Mouse (Mus musculus) lung, embryonic 16.5 days (tissue): ENCODE results near the gene Tgfbr2. TPM values are rescaled to one million over a fixed set of nuclear protein-coding genes. Genes with fewer than 3 reads are reported as not detected.

Source experiments
- ATAC-seq: fragments of 200-750 bp; cut with Nextera tagmentation; 2 replicates; pipeline ENCODE4 v1.8.0; 2017; ENCODE audit warnings: low read depth, mild to moderate bottlenecking, moderate library complexity
- H3K27ac ChIP-seq: fragments of 300-500 bp; sonication (generic); 2 replicates; pipeline ENCODE4 v1.5.1; 2014; ENCODE audit warnings: mild to moderate bottlenecking, control low read depth, low read length
- H3K27me3 ChIP-seq: fragments of 300-500 bp; sonication (generic); 2 replicates; pipeline ENCODE4 v1.6.1; 2014; ENCODE audit warnings: low read depth, low read length, mixed read lengths; ENCODE audit not compliant: control insufficient read depth, insufficient read depth
- H3K36me3 ChIP-seq: fragments of 300-500 bp; sonication (generic); 2 replicates; pipeline ENCODE4 v1.6.1; 2014; ENCODE audit warnings: low read length; ENCODE audit not compliant: control insufficient read depth, insufficient read depth
- H3K4me1 ChIP-seq: fragments of 300-500 bp; sonication (generic); replicated peaks from 2 replicates; pipeline ENCODE4 v1.6.1; 2014; ENCODE audit warnings: low read length, mixed read lengths; ENCODE audit not compliant: control insufficient read depth, insufficient read depth
- H3K4me2 ChIP-seq: fragments of 300-500 bp; sonication (generic); 2 replicates; pipeline ENCODE4 v1.6.1; 2014; ENCODE audit warnings: low read depth, low read length, control low read depth
- H3K4me3 ChIP-seq: fragments of 300-500 bp; sonication (generic); 2 replicates; pipeline ENCODE4 v1.5.1; 2014; ENCODE audit warnings: mild to moderate bottlenecking, low read length, control low read depth
- H3K9ac ChIP-seq: fragments of 300-500 bp; sonication (generic); 2 replicates; pipeline ENCODE4 v1.6.1; 2014; ENCODE audit warnings: low read length, control low read depth
- H3K9me3 ChIP-seq: fragments of 300-500 bp; sonication (generic); 2 replicates; pipeline ENCODE4 v1.6.1; 2016; ENCODE audit warnings: low read length; ENCODE audit not compliant: control insufficient read depth
- WGBS: fragments of 180-500 bp; shearing (Covaris S2); extraction: QIAGEN DNeasy Blood & Tissue Kit; methylation state at CpG from one replicate; pipeline ENCODE4 v1.1.7; 2014; 5-methylcytosine and 5-hydroxymethylcytosine counted together
- polyA plus RNA-seq: library from polyadenylated mRNA; unstranded; fragments of >200 nt; fragmentation: Nextera tagmentation; extraction: Ambion mirVana; gene quantifications from 2 replicates; pipeline ENCODE4 v1.2.1, GENCODE M21; 2015

The Tgfbr2 gene
- polyA plus RNA-seq, 1 experiment from 2014 or later, result 58.0 TPM

- H3K4me3 ChIP-seq, result no peak overlapping the region
- ATAC-seq, result no peak
- H3K4me1 ChIP-seq, result peaks cover 11% of the 10 kb centered on the region
- H3K27ac ChIP-seq, result no peak overlapping the region
- no peak overlapping the region for H3K9ac ChIP-seq
- no peaks in the 10 kb centered on the region for H3K36me3 ChIP-seq
- H3K27me3 ChIP-seq, result no peaks in the 10 kb centered on the region
- no peak overlapping the region for H3K4me2 ChIP-seq
- 66% methylated on average over 9 of the region's 9 CpGs for WGBS
- no peaks in the 10 kb centered on the region for H3K9me3 ChIP-seq
Measured at GRCm38 (mm10) chr9:116198488-116198887, 23.3 kb upstream of the Tgfbr2 start.

DNA sequence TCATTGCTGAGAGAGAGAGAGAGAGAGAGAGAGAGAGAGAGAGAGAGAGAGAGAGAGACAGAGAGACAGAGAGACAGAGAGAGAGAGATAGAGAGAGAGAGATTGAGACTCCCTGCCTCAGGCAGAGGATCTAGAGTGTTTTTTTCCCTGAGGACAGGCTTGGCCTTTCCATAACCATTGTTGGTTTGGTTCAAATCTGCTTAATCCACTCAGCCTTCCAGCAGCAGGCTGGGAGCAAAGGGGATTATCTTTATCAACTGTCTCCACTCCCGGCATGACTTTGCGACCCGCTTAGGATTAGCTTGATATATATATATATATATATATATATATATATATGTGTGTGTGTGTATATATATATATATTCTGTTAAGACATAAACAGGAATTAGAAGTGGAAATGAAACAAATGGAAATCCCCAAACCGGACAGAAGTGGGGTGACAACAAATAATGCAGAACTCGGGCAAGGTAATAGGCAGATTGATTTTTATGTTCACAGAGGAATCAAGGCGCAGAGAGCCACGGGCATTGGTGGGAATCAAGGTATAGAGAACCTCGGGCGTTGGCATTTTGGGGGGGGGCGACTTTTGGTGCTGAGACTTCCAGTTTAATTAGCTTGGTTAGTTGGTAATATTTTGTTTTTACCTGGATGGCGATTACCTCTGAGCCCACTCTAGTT, 22.5 kb upstream of the Tgfbr2 start:
- H3K36me3 ChIP-seq, result no peaks in the 10 kb centered on the region
- H3K27me3 ChIP-seq, result no peaks in the 10 kb centered on the region
- WGBS, result 83% methylated on average over 11 of the region's 11 CpGs
- peaks cover 11% of the 10 kb centered on the region for H3K4me1 ChIP-seq
- no peak overlapping the region for H3K27ac ChIP-seq
- no peak overlapping the region for H3K9ac ChIP-seq
- H3K4me2 ChIP-seq, result no peak overlapping the region
- no peak overlapping the region for H3K4me3 ChIP-seq
- no peaks in the 10 kb centered on the region for H3K9me3 ChIP-seq
- no peak for ATAC-seq

DNA sequence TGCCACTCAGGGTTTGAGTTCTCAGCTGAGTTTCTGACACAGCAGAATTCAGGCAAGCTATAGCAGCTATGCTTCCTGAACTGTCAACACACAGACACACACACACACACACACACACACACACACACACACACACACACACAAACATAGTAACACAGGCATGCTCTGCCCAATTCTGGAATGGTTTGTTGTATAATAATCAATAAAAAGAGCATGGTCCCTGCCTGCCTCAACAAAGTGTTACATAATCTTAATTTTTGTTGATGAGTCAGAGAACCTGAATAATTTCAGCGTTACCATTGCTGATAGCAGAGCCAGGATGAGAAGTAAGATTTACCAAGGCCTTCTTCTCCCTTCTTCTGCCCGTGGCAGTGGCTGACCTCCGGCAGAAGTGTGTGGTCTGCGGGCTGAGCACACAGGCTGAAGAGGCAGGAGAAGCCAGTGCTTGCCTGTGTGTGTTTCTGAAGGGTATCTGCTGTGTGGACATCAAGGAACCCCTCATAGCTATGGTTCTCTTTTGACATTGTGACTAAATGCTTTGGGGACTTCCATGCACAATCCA, 18.8 kb upstream of the Tgfbr2 start:
- no peak for ATAC-seq
- H3K27ac ChIP-seq, result peak overlapping the region; percentile 8
- no peak overlapping the region for H3K4me3 ChIP-seq
- peaks cover 8% of the 10 kb centered on the region for H3K4me1 ChIP-seq
- H3K4me2 ChIP-seq, result no peak overlapping the region
- 44% methylated on average over 4 of the region's 4 CpGs for WGBS
- H3K27me3 ChIP-seq, result no peaks in the 10 kb centered on the region
- no peaks in the 10 kb centered on the region for H3K36me3 ChIP-seq
- H3K9ac ChIP-seq, result no peak overlapping the region
- no peaks in the 10 kb centered on the region for H3K9me3 ChIP-seq

GRCm38 (mm10) chr9:116193535-116193881, 18.3 kb upstream of the Tgfbr2 start:
- Histone ChIP-seq H3K4me1 (peaks cover 8% of the 10 kb centered on the region), H3K4me3 (no peak overlapping the region), H3K4me2 (no peak overlapping the region), H3K36me3 (no peaks in the 10 kb centered on the region), H3K27ac (no peak overlapping the region), H3K9ac (no peak overlapping the region), H3K9me3 (no peaks in the 10 kb centered on the region), H3K27me3 (no peaks in the 10 kb centered on the region)
- WGBS, result 70% methylated on average over 1 of the region's 1 CpGs
- no peak for ATAC-seq

DNA sequence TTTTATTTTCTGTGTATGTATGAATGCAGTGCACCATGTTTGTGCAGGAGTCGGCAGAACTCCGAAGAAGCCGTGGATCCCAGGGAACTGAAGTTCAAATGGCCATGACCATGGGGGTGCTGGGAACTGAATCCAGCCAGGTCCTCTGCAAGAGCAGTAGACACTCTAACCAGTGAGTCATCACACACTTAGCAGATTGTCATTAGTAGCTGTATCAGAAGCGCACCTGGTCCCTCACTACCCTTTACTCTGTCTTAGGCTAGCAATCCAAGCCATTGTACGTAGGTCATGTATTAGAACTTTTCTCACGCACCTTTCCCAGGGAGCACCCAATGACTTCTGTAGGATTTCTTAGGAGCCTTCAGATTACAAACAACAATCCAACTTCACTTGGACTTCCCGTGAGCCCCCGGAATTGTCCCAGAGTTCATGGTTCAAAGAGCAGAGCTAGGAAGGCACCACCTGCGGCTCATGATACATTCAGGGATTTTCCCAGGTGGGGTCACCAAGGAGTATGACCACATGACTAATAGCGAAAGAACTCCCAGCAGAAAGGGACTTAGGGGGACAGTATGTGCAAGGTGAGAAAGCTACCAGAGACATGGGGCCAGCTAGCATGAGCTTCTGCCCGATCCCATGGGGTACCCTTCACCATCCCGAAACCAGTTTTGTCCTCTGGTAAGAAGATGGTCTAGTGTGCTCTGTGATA, 17.8 kb upstream of the Tgfbr2 start:
- Histone ChIP-seq H3K9me3 (no peaks in the 10 kb centered on the region), H3K27me3 (no peaks in the 10 kb centered on the region), H3K4me1 (peaks cover 8% of the 10 kb centered on the region), H3K36me3 (no peaks in the 10 kb centered on the region), H3K4me2 (no peak overlapping the region), H3K27ac (no peak overlapping the region), H3K4me3 (no peak overlapping the region), H3K9ac (no peak overlapping the region)
- ATAC-seq, result no peak
- WGBS, result 94% methylated on average over 12 of the region's 12 CpGs

DNA sequence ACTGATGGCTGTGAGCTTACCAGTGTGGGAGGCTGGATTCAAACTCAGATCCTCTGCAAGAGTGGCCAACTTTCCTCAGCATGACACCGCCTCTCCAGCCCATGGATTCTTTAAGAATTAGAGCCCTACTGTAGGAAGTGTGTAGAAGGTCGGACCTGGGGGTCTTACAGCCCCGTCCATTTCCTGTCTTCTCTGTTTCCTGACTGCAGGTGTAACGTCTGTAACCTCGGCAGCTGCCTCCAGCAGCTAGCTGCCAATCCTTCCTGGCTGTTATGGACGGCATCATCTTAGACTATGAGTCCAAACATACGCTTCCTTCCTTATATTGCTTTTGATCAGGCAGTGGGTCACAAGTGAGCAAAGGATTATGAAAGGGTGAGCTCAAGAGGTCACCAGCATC, 17.1 kb upstream of the Tgfbr2 start:
- WGBS, result 54% methylated on average over 7 of the region's 7 CpGs
- ATAC-seq, result no peak
- no peak overlapping the region for H3K9ac ChIP-seq
- no peak overlapping the region for H3K4me2 ChIP-seq
- no peak overlapping the region for H3K27ac ChIP-seq
- H3K36me3 ChIP-seq, result no peaks in the 10 kb centered on the region
- no peaks in the 10 kb centered on the region for H3K27me3 ChIP-seq
- peaks cover 8% of the 10 kb centered on the region for H3K4me1 ChIP-seq
- H3K4me3 ChIP-seq, result no peak overlapping the region
- H3K9me3 ChIP-seq, result no peaks in the 10 kb centered on the region

GRCm38 (mm10) chr9:116189831-116190230, 14.7 kb upstream of the Tgfbr2 start:
- ATAC-seq, result no peak
- H3K4me3 ChIP-seq, result no peak overlapping the region
- WGBS, result 86% methylated on average over 4 of the region's 4 CpGs

DNA sequence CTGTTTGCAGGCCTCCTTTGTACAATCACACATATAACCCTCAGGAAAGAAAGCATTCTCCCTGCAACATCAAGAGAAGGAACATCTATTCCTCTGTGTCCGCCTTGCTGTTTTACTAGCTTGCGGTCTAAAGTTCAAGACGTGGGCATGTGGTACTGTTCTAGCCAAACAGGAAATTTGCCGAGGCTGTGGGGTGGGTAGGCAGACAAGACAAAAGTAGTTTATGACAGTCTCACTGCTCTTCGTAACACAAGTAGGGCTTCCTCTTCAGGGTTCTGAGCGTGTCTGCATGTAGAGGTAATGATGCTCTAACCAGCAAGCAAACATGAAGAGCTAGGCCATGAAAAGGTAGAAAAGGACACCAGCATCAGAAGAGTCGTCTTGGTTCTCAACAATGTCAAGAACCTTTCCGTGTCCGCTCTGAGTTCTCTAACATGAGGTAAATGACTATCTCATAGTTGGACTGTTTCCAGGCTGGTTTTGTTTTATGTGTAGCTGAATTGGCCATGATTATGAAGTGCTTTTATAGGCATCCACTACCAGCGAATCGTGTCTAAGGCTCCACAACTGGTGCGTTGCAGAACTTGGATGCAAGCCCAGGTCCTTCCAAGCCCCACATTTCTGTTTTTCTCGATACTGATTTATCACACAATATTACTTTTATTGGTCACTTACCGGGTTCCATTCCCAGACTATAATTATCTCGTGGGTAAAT, 13.9 kb upstream of the Tgfbr2 start:
- Histone ChIP-seq H3K27me3 (no peaks in the 10 kb centered on the region), H3K36me3 (no peaks in the 10 kb centered on the region), H3K27ac (no peak overlapping the region), H3K9me3 (no peaks in the 10 kb centered on the region), H3K4me2 (no peak overlapping the region), H3K9ac (no peak overlapping the region), H3K4me3 (no peak overlapping the region), H3K4me1 (peaks cover 8% of the 10 kb centered on the region)
- ATAC-seq, result no peak
- 57% methylated on average over 15 of the region's 15 CpGs for WGBS

More at GRCm38 (mm10) chr9:116189831-116190230, 14.7 kb upstream of the Tgfbr2 start:
- Histone ChIP-seq H3K4me2 (no peak overlapping the region), H3K9ac (no peak overlapping the region), H3K36me3 (no peaks in the 10 kb centered on the region), H3K27me3 (no peaks in the 10 kb centered on the region), H3K9me3 (no peaks in the 10 kb centered on the region), H3K27ac (no peak overlapping the region), H3K4me1 (peaks cover 8% of the 10 kb centered on the region)

- no peak overlapping the region for H3K4me2 ChIP-seq
- WGBS, result 51% methylated on average over 10 of the region's 10 CpGs
Measured at GRCm38 (mm10) chr9:116187181-116187731, 12.1 kb upstream of the Tgfbr2 start.

More at GRCm38 (mm10) chr9:116187181-116187731, 12.1 kb upstream of the Tgfbr2 start:
- Histone ChIP-seq H3K9ac (no peak overlapping the region), H3K27ac (peak overlapping the region; percentile 54), H3K9me3 (no peaks in the 10 kb centered on the region), H3K4me3 (no peak overlapping the region), H3K4me1 (peaks cover 5% of the 10 kb centered on the region), H3K27me3 (no peaks in the 10 kb centered on the region), H3K36me3 (no peaks in the 10 kb centered on the region)
- ATAC-seq, result peak; percentile 83
